Mouse (Mus musculus): ENCODE data around the gene Ankrd52.

Gene Ankrd52

DNA sequence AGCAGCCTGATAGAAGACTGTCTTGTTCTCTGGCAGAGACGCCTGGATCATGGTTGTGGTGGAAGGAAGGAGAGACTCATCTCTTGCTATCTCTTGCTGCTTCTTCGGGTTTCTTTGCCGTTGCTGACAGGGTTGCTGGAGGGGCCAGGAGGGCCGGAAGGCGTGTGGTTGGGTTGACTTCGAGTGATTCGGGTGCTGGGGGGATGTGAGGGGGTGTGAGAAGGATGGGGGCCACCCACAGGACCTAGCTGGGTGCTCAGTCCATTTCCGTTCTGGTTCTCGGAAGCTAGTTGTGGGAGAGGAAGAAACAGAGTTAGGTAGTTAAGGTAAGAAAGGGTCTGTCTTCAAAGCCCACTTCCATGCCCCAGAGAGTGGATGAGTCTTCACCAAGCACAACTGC is 24.7 kb downstream of the Ankrd52 start:
- DNase-seq (ENCODE audit: low spot score): no peak

DNA sequence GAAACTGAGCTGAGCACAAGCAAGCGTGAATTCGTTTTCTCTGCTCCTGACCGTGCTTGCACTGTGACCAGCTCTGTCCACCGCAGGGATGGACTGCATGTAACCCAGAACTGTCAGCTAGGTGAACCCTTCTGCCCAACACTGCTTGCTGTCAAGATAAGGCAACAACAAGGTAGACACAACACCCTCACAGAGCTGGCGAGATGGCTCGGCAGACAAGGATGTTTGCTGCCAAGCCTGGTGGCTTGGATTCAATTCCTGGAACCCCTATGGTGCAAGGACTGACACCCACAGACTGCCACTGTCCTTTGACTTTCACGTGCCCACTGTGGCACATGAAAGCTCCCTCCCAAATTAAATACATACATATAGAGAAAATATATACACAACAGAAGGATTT is 27.0 kb downstream of the Ankrd52 start:
- no peak for DNase-seq (ENCODE audit: low spot score)

DNA sequence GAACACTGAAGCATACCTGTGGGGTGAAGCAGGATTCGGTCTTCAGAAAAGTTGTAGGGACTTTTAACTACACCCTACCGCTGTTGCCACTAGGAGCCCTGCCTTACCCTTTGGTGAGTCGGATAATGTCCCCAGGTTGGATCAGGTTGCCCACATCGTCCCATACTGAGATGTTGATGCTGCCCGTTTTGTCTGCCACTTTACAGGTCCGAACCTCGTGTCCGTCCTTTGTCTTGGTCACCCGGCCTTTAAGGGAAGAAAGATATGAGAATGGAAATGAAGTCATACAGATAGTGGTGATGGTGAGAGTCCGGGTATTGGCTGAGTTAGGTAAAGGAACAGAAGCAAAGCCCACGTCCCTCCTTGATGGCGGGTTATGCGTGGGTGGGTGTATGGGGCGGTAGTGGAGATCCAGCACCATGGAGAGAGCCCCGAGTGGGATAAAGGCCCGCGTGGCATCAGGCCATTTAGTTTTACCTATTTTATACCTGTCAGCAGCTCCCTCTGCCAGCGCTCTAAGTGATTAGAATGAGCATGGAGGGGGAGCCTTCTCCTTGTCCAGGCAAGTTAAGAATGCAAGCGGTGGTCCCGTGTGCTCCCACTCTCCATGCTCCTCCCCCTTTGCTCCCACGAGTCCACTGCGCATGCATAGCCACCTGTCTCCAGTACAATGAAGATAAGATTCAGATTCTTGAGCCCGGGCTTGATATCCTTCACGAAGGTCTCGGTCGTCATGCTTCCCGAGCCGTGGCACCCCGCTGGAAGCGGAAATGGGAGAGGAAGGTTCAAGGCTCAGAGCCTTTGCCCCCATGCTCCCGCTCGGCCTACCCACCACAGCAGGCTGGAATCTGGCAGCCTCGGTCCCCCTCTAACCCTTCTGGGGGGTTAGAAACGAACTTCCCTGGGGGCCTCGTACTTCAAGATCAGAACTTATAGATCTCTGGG is 31.9 kb downstream of the Ankrd52 start:
- DNase-seq (ENCODE audit: low spot score): peak; percentile 14

DNA sequence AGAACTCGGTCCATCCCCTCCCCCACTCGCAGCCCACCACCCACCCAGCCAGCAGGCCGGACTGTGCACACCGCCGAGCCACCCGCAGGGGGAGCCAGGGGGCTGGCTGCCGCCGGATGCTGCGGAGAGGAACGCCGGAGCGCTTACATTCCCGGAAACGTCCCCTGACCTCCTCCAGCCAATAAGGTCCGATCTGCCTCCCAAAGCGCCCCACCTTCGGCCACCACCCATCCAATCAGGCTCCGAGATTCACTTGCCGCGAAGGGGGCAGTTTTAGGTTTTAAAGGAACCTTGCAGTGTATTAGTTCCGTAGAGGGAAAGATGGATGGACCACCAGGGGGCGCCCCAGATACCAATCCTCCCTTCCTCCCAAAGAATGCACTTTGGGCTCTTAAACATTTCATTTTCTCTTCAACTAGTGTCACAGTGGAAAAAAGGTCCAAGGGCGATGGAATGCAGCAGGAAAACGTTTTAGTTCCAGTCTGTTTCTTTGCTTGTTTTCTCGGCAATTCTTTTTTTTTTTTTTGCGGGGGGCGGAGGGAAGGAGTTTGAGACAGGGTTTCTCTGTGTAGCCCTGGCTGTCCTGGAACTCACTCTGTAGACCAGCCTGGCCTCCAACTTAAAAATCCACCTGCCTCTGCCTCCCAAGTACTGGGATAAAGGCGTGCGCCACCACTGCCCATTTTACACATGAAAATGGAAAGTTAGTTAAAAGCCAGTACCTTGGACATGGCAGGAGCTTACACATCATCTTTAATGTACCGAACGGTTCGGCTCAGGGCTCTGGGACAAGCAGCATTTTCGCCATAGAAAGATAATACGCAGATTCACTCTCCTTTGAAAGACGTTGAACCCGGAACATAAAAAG is 33.0 kb downstream of the Ankrd52 start:
- DNase-seq (ENCODE audit: low spot score): peak; percentile 96

DNA sequence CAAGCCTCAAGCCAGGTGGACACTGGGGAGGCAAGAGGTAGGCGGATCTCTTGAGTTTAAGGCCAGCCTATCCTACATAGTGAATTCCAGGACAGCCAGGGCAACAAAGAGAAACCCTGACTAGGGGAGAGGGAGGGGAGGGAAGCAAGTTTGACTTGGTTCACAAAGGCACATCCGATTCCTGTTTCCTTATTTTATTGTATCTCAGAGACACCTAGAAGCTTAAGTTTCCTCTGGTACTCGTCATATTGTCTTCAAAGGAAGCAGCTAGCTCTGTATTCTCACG is 33.6 kb downstream of the Ankrd52 start:
- no peak for DNase-seq (ENCODE audit: low spot score)

DNA sequence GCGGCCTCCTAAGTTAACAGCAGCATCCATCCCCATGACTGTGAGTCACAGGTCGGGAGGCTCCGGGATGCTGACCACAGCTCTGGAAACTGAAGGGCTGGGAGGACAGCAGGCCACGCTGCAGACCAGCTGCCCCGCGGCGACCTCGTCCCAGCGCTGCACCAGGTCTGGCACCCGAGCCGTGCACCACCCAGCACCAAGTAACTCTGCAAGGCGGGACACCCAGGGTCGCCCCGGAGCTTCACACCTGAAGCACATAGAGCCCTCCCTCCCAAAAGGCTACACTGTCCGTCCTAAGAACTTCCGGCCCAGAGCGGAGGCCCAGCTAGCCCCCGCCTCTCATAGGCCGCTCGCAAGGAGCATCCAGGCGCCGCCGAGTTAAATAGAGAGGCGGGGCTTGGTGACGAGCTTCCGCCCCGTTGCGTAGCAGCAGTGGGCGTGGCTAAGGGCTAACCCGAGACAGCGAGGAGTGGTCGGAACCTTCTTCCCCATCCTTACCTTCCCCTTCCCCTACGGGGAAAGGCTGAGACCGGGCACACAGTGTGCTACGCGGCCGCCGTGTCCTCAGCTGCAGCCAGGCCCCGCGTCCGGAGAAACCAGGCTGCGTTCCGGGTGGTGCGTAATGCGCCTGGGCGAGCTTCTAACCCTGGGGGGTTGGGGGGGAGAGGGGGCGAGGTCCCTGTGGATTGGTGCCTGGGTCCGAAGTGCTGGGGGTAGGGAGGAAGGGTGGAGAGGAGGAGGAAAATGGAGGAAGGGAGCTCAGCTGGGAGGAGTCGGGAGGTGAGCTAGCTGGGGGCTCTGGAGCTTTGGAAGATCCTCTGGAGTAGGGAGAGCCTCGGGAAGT is 34.5 kb downstream of the Ankrd52 start, which contains the start of the genes Nabp2 and Rnf41:
TSS of gene Nabp2 (minus strand) at position 282 of the 844 bp plus-strand sequence.
TSS of gene Rnf41 (plus strand) at position 447 of the 844 bp plus-strand sequence.
- peak; percentile 95 for DNase-seq (ENCODE audit: low spot score)

DNA sequence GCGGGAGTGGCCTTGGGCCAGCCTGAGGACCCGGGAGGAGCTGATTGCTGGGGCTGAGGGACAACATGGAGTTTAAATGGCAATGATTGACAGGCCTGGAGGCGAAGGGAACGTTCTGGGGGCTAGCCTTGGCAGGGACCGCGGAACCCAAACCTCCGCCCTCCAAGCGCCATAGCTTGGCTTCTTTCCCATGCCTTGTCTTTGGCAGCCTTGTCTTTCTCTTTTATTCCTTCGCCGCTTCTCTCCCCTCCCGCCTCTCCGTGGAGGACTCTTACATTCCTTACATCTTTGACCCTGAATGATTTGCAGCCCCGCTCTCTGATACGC is 35.1 kb downstream of the Ankrd52 start:
- no peak for DNase-seq (ENCODE audit: low spot score)

DNA sequence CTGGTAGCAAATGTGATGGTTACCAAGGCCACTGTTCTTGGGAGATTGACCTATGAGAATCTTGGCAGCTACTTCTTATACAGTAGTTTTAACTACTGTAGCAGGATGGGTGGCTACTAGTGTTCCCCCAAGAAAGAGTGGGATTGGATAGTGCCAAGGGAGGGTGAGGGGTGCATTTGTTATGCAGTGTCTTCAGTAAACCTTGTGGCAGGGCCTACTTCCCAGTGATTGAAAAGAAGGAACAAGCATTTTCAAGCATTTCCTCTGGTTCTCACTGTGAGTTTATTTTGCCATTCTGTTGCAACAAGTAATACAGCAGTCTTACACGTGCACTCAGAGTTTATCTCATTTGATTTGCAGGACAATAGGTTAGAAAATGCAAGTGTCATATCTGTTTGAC is 35.6 kb downstream of the Ankrd52 start:
- DNase-seq (ENCODE audit: low spot score): no peak

DNA sequence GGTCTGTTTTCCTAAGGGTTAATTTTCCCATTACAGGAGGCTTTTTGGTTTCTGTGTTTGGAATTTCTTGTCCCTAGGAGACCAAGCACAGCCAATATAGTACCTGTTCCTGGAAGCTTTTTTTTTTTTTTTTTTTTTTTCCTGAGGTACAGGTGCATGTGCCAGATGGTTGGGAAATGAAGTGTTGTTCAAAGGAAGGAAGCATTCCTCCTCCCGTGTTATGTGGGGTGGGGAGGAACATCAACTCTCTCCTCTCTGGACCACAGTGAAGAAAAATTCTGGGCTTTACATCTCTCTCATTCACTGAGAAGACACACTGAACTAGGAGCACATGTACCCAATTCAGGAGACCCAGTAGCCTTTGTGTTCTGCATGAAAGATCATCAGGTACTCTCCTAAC is 36.2 kb downstream of the Ankrd52 start:
- no peak for DNase-seq (ENCODE audit: low spot score)

DNA sequence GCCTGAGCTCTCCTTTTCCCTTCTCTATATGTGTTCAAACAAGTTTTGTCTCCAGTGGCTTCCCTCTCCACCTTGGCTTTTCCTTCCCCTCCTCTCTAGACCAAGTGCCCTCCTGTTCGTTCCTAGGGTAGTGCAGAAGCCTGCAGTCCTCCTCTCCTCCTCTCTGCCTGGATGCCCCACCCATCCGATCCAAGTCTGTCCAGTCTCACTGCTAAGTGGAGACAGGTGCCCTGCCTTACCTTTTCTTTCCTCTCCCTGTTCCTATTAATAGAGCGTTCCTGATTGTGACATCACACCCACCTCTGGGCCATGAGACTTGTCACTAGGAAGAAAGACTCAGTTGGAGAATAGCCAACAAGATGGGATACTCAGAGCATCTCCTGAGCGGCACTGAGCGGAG is 37.9 kb downstream of the Ankrd52 start:
- DNase-seq (ENCODE audit: low spot score): no peak

DNA sequence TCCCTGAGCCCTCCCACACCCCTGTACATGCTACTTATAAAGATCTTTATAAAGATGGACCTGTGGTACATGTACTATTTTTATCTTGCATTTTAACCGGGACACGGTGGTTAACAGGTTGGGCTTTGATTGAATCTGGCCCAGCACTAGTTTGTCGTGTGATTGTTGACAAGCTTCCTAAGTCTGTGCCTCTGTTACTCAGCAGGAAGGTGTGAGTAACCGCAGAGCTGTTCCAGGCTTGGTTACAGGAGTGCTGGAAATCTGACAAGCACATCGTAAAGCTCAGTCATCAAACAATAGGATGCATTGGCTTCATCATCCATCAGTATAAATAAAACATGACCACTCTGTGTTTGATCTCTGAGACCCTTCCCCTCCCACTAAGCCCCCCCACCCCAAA is 45.5 kb downstream of the Ankrd52 start:
- DNase-seq (ENCODE audit: low spot score): no peak

DNA sequence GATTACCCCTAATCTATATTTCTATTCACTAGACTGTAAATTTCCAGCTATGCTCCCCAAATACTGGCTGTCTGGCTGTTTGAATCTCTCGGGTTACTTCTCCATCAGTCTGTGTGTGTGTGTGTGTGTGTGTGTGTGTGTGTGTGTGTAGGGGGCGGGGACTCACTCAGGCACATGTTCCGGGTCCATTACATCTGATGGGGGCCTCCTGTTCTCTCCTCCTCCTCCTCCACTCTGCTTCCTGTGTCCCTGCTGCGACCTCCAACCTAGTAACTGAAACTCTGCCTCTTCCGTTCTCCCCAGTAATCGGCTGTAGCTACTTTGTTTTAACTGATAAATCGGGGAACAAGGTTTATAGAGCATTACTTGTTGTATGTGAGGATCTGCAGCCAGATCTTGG is 47.7 kb downstream of the Ankrd52 start:
- no peak for DNase-seq (ENCODE audit: low spot score)

DNA sequence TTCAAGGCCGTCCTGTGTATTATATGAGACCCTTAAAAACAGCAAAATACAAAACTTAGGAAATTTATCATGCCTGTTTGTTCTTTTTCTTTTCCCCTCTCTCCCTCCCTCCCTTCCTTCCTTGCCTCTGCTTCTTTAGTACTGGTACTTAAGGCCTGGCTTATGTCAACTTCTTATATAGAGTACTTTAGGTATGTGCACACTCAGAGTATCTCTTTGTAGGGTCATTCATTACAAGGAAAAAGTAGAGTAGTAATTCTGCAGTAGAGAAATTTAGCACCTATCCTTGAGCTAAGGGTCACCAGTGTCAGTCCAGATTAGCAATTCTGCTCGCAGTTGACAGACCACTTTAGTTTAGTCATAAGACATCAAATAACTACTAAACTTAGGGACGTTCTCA is 48.3 kb downstream of the Ankrd52 start:
- DNase-seq (ENCODE audit: low spot score): no peak

DNA sequence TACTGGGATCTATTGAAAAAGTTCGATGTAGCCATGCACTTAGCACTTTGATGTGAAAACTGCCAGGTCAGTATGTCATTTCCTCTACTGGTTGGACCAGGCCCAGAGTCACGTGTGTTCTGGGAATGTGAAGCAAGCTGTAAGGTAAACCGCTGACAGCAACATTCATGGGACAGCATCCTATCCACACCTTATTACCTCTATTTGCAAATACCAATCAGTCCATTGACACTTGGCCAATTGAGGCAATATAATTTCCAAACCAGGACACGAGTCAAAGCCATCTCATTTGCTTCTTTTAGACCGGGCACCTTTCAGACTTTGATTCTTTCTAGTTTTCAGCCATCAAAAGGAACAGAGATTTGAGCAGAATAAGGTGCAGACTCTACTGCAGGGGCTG is 52.1 kb downstream of the Ankrd52 start:
- no peak for DNase-seq (ENCODE audit: low spot score)

DNA sequence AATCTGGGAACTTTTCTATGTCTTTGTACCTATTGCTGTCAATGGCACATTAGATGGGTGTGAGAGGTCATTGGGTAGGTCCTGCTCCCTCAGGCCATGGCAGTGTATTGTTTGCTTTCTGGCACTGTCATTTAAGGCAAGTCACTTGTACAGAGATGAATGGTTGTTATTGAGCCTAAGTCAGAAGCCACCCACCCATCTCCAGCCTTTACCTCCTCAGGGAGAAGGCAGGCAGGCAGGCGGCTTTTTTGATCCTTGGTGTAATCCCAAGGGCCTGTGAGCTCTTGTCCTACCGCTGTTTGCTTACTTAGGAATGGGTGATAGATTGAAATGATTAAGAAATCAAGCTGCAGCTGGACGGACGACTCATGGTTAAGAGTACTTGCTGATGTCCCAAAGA is 52.5 kb downstream of the Ankrd52 start:
- DNase-seq (ENCODE audit: low spot score): no peak

DNA sequence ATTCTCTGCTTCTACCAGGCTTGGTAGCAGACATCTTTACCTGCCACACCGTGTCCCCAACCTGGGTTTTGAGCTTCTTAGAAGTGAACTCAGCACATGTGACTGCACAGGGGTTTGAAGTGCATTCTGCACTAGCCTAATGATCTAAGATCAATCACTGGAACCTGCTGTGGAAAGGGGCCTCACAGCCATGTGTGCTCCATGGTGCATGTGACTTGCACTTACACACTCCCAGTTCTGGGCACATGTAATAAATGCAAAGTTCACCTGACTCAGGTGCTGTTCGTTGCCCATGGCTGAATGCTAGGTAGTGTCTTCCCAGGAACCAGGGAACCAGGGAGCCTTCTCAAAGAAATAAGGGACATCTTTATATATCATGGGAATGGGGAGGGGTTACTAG is 56.5 kb downstream of the Ankrd52 start:
- no peak for DNase-seq (ENCODE audit: low spot score)

DNA sequence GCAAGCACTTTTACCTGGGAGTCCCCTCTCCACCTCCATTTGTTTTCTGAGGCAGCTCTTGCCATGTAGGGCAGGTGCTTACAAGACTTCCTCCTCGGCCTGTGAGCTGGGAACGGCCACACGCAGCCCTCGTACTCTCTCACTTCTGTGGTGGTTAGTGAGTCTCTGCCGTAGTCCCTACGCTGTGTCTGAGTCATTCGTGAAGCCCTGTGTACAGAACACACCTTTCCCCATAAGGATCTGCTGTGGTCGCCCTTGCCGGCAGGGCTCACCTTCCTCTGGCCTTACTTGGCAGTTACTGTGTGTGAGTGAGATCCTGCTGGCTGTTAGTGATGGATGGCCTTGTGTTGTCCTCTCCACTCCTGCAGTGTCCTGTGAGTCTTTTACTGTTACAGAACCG is 57.8 kb downstream of the Ankrd52 start:
- DNase-seq (ENCODE audit: low spot score): no peak

DNA sequence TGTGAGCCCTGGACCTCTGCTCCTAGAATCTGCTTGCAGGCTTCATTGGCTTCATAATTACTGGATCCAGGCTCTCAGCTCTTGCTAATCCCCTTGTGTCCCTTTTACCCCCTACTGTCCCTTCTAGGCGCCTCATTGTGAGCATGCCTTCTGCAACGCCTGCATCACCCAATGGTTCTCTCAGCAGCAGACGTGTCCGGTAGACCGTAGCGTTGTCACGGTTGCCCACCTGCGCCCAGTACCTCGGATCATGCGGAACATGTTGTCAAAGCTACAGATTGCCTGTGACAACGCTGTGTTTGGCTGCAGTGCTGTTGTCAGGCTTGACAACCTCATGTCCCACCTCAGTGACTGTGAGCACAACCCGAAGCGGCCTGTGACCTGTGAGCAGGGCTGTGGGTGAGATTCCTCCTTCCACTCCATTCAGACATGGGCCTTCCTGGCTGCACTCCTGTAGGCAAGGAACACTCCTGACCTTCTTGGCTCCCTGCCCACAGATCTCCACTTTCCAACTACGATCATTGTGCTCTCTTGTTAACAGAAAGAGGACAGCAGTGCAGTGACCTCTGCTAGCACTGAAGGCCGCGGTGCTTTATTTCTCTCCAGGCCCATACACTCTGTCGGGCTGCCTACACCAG is 58.4 kb downstream of the Ankrd52 start:
- peak; percentile 42 for DNase-seq (ENCODE audit: low spot score)

DNA sequence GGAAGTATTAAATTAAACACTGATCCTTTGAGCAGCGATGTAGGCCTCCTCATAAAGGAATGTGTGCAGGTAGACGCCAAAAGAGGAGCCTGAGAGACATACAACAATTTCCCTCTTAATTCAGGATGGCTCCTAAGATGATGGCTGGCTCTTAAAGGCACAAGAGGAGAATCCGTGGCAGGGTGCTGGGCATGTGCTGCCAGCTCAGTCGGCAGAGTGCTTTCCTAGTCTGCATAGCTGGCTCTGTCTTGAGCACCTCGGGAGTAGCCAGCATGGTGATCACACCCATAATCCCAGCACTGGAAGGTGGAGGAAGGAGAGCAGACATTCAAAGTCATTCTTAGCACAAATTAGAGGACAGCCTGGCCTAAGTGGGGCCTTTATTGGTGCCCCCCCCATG is 59.0 kb downstream of the Ankrd52 start:
- no peak for DNase-seq (ENCODE audit: low spot score)

DNA sequence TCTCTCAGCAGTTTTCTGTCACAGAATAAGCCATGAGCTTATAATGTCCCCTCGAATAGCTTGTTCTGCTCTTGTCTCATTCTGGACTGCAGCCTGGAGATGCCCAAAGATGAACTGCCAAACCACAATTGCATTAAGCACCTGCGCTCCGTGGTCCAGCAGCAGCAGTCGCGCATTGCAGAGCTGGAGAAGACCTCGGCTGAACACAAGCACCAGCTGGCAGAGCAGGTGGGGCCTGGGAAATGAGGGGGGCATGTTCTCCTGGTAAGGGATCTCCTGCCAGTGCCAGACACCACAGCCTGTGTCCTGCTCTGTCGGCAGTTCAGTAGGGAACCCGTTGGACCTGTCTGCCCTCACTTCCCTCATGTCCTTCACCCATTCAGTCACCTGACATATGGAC is 59.5 kb downstream of the Ankrd52 start:
- DNase-seq (ENCODE audit: low spot score): no peak

DNA sequence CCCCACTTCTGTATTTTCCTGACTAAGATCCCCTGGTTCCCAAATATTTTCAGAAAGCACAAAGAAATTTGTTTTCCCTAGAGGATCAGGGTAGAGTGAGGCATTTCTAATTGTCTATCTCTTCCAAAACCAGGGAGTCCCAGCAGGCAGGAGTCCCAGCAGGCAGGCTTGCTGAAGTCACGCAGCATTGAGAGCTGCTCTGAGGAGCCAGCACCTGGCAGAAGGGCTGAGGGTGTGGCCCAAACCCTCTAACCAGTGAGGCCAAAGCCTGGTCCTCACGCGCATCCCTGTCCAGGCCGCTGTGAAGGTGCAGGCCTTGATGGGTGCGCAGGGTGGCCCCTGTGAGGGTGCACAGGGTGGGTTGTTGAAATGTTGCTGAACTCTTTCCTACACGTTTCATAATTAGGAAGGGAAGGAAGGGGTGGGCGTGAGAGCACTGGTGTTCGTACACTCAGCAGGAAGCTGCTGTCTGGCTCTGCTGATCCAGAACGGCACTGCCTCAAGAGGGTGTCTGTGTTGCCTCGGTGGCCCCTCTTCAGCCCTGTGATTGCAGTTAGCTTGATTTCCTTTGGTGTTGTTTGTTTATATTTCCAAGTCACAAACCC is 61.9 kb downstream of the Ankrd52 start:
- DNase-seq (ENCODE audit: low spot score): no peak

All from ovary, adult 18-20 months (tissue).